Mouse (Mus musculus): ENCODE data around the gene Engase. TPM values are rescaled to one million over a fixed set of nuclear protein-coding genes. Genes with fewer than 3 reads are reported as not detected.

Gene Engase
- total and polyA plus RNA-seq, 3 experiments, result 4.4 to 5.4 (median 5.2) TPM

DNA sequence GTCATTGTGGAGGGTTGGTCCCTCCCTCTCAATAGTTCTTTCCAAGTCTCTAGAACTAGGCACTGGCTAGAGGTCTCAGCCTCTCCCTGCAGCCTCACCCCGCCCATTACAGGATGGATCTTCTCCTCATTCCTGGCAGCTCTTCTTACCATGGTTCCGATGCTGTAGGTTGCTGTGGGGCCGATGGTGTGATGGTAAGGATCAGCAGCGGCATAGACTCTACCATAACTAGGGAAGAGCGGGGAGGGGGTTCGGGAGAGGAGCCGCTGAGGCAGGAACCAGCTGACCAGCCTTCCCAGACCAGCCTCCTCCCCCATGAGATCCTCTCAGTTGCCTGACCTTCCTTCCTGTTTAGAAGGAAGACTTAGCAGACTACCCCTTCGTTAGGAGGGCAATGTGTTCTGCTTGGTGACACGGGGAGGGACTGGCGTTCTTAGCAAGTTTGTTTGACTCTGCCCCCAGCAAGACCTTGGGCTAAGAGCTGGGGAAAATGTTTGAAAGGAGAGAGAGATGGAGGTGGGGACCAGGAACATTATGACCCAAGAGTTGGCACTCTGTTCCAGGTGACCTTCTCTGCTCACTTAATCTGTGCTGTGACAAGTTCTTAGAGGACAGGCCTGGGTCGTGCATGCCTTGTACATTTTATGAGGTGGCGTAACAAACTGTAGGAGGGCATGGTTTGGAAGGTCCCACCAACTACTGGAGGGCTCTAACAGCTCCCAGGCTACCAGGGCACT is 17.5 kb downstream of the Engase start:
- TF ChIP-seq EP300 (IDR thresholded peaks at IDR 0.05; ENCODE audit: insufficient read depth, low read depth, low read length), result no peak
- no peak for TF ChIP-seq POLR2A (IDR thresholded peaks at IDR 0.05; ENCODE audit: insufficient read depth, low read depth, low read length)
- no peak for TF ChIP-seq CTCF (IDR thresholded peaks at IDR 0.05)
- Histone ChIP-seq H3K4me1 (ENCODE audit: control insufficient read depth, insufficient read depth, low read length) (no peaks in the 10 kb centered on the region; the same call in 1 of the 2 replicates), H3K27me3 (ENCODE audit: control insufficient read depth, insufficient read depth, low read length) (no peaks in the 10 kb centered on the region; the same call in 1 of the 2 replicates), H3K79me2 (replicated peaks; ENCODE audit: control insufficient read depth, insufficient read depth, low read length) (no peaks in the 10 kb centered on the region), H3K36me3 (ENCODE audit: control insufficient read depth, insufficient read depth, low read length) (no peaks in the 10 kb centered on the region), H3K4me3 (no peak overlapping the region), H3K9ac (ENCODE audit: low read depth, low read length) (no peak overlapping the region), H3K27ac (no peak overlapping the region)
- DNase-seq, result no peak
- 63% methylated on average over 12 of the region's 12 CpGs for WGBS
- intact Hi-C loops (cut with DNase I), result no loop called here

- Histone ChIP-seq H3K4me1 (ENCODE audit: control insufficient read depth, insufficient read depth, low read length) (no peaks in the 10 kb centered on the region; the same call in 1 of the 2 replicates), H3K36me3 (ENCODE audit: control insufficient read depth, insufficient read depth, low read length) (no peaks in the 10 kb centered on the region), H3K27me3 (ENCODE audit: control insufficient read depth, insufficient read depth, low read length) (no peaks in the 10 kb centered on the region; the same call in 1 of the 2 replicates), H3K27ac (no peak overlapping the region), H3K79me2 (replicated peaks; ENCODE audit: control insufficient read depth, insufficient read depth, low read length) (no peaks in the 10 kb centered on the region), H3K9ac (ENCODE audit: low read depth, low read length) (no peak overlapping the region), H3K4me3 (no peak overlapping the region)
- TF ChIP-seq EP300 (IDR thresholded peaks at IDR 0.05; ENCODE audit: insufficient read depth, low read depth, low read length), result no peak
- TF ChIP-seq POLR2A (IDR thresholded peaks at IDR 0.05; ENCODE audit: insufficient read depth, low read depth, low read length), result no peak
- no peak for TF ChIP-seq CTCF (IDR thresholded peaks at IDR 0.05)
- 67% methylated on average over 5 of the region's 5 CpGs for WGBS
- intact Hi-C loops (cut with DNase I), result no loop called here
- no peak for DNase-seq
These were observed 18.4 kb downstream of the Engase start for GRCm38 (mm10) chr11:118495065-118495464.

- no peaks in the 10 kb centered on the region; the same call in 1 of the 2 replicates for H3K27me3 ChIP-seq (ENCODE audit: control insufficient read depth, insufficient read depth, low read length)
- no peaks in the 10 kb centered on the region for H3K79me2 ChIP-seq (replicated peaks; ENCODE audit: control insufficient read depth, insufficient read depth, low read length)
- TF ChIP-seq CTCF (IDR thresholded peaks at IDR 0.05) (no peak), POLR2A (IDR thresholded peaks at IDR 0.05; ENCODE audit: insufficient read depth, low read depth, low read length) (no peak), EP300 (IDR thresholded peaks at IDR 0.05; ENCODE audit: insufficient read depth, low read depth, low read length) (no peak)
- intact Hi-C loops (cut with DNase I), result no loop called here
- no peak for DNase-seq
- no peak overlapping the region for H3K4me3 ChIP-seq
- H3K27ac ChIP-seq, result no peak overlapping the region
- 70% methylated on average over 20 of the region's 20 CpGs for WGBS
- no peaks in the 10 kb centered on the region; the same call in 1 of the 2 replicates for H3K4me1 ChIP-seq (ENCODE audit: control insufficient read depth, insufficient read depth, low read length)
- H3K36me3 ChIP-seq (ENCODE audit: control insufficient read depth, insufficient read depth, low read length), result no peaks in the 10 kb centered on the region
- H3K9ac ChIP-seq (ENCODE audit: low read depth, low read length), result no peak overlapping the region
These were observed 19.5 kb downstream of the Engase start for GRCm38 (mm10) chr11:118496066-118496689.

DNA sequence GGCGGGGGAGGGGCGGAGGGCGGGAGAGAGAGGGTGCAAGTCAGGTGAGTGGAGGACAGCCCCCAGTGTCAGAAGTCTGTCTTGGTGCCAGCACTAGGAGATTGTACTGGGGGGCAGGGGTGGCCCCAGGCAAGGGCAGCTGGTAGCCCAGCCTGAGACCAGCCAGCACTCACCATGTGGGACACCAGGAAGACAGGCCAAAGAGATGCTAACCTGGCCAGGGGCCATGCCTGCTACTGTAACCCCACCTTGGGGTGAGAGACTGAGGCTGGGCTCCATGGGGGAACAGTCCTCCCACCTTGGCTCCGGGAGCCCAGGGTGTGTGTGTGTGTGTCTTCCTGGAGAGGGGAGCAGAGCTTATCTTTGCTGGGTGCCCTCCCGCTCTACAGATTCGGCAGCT is 26.4 kb downstream of the Engase start:
- no peaks in the 10 kb centered on the region for H3K4me1 ChIP-seq (ENCODE audit: control insufficient read depth, insufficient read depth, low read length)
- no peaks in the 10 kb centered on the region; the same call in 1 of the 2 replicates for H3K27me3 ChIP-seq (ENCODE audit: control insufficient read depth, insufficient read depth, low read length)

GRCm38 (mm10) chr11:118503418-118504179 is 27.0 kb downstream of the Engase start:
- Histone ChIP-seq H3K27me3 (ENCODE audit: control insufficient read depth, insufficient read depth, low read length) (no peaks in the 10 kb centered on the region; the same call in 1 of the 2 replicates), H3K9ac (ENCODE audit: low read depth, low read length) (no peak overlapping the region), H3K79me2 (replicated peaks; ENCODE audit: control insufficient read depth, insufficient read depth, low read length) (no peaks in the 10 kb centered on the region), H3K4me1 (ENCODE audit: control insufficient read depth, insufficient read depth, low read length) (no peaks in the 10 kb centered on the region), H3K4me3 (no peak overlapping the region), H3K27ac (no peak overlapping the region), H3K36me3 (ENCODE audit: control insufficient read depth, insufficient read depth, low read length) (no peaks in the 10 kb centered on the region)
- DNase-seq, result no peak
- intact Hi-C loops (cut with DNase I), result no loop called here
- no peak for TF ChIP-seq EP300 (IDR thresholded peaks at IDR 0.05; ENCODE audit: insufficient read depth, low read depth, low read length)
- TF ChIP-seq CTCF (IDR thresholded peaks at IDR 0.05), result no peak
- no peak for TF ChIP-seq POLR2A (IDR thresholded peaks at IDR 0.05; ENCODE audit: insufficient read depth, low read depth, low read length)
- 14% methylated on average over 34 of the region's 34 CpGs for WGBS

More for the DNA sequence above, 26.4 kb downstream of the Engase start:
- 38% methylated on average over 6 of the region's 6 CpGs for WGBS
- DNase-seq, result no peak
- intact Hi-C loops (cut with DNase I), result no loop called here
- Histone ChIP-seq H3K9ac (ENCODE audit: low read depth, low read length) (no peak overlapping the region), H3K27ac (no peak overlapping the region), H3K79me2 (replicated peaks; ENCODE audit: control insufficient read depth, insufficient read depth, low read length) (no peaks in the 10 kb centered on the region), H3K4me3 (no peak overlapping the region), H3K36me3 (ENCODE audit: control insufficient read depth, insufficient read depth, low read length) (no peaks in the 10 kb centered on the region)
- no peak for TF ChIP-seq POLR2A (IDR thresholded peaks at IDR 0.05; ENCODE audit: insufficient read depth, low read depth, low read length)
- TF ChIP-seq EP300 (IDR thresholded peaks at IDR 0.05; ENCODE audit: insufficient read depth, low read depth, low read length), result no peak
- no peak for TF ChIP-seq CTCF (IDR thresholded peaks at IDR 0.05)

Measured in heart, adult 2 months (tissue).